Mouse (Mus musculus): Measurements from ENCODE around the gene Washc4.

DNA sequence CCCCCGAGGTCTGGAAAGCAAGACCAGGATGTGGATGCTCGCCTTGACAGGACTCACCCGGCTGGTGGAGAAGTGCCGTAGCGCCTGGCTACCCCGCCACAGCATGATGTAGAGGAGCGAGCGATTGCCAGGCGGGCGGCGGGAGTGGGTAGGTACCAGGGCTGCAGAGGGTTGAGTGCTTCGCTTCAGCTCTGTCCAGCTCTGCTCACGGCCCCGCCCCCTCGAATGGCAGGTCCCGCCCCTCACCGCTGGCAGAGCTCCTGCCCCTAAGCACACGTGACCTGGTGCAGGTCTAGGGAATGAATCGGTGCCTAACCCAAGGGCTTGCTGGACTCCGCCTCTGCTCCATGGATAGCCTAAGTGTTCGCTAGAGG, 9.7 kb upstream of the Washc4 start, which contains the start of gene Aldh1l2:
- TF ChIP-seq POLR2A (IDR thresholded peaks at IDR 0.05; ENCODE audit: control insufficient read depth, extremely low read depth, insufficient read depth, low read length, poor library complexity) (no peak), CTCF (IDR thresholded peaks at IDR 0.05; ENCODE audit: borderline replicate concordance, control insufficient read depth, extremely low read depth, insufficient read depth, low read length, poor library complexity) (no peak)

Data from thymus, adult 2 months (tissue).